Mouse (Mus musculus): ENCODE measurements around the gene Lamtor2. TPM values are rescaled to one million over a fixed set of nuclear protein-coding genes. Genes with fewer than 3 reads are reported as not detected.

Gene Lamtor2
- polyA plus RNA-seq, 1 experiment from 2014 or later, result 104 TPM

GRCm38 (mm10) chr3:88567892-88568291, 15.0 kb upstream of the Lamtor2 start:
- H3K4me3 ChIP-seq (replicated peaks), result no peak overlapping the region
- no peak overlapping the region for H3K9ac ChIP-seq
- 78% methylated on average over 6 of the region's 6 CpGs for WGBS (ENCODE audit: insufficient replicate concordance)
- no peak for ATAC-seq (ENCODE audit: insufficient read depth)
- no peak overlapping the region for H3K4me2 ChIP-seq
- no peaks in the 10 kb centered on the region for H3K27me3 ChIP-seq
- peaks cover 24% of the 10 kb centered on the region for H3K4me1 ChIP-seq (replicated peaks)
- no peaks in the 10 kb centered on the region for H3K9me3 ChIP-seq (replicated peaks)
- peaks cover 69% of the 10 kb centered on the region for H3K36me3 ChIP-seq (replicated peaks)
- H3K27ac ChIP-seq (replicated peaks), result peak overlapping the region; percentile 67

GRCm38 (mm10) chr3:88566536-88567061, 13.7 kb upstream of the Lamtor2 start:
- ATAC-seq (ENCODE audit: insufficient read depth), result no peak
- H3K27ac ChIP-seq (replicated peaks), result peak overlapping the region; percentile 65
- no peak overlapping the region for H3K9ac ChIP-seq
- no peak overlapping the region for H3K4me3 ChIP-seq (replicated peaks)
- H3K9me3 ChIP-seq (replicated peaks), result no peaks in the 10 kb centered on the region
- no peaks in the 10 kb centered on the region for H3K27me3 ChIP-seq
- H3K36me3 ChIP-seq (replicated peaks), result peaks cover 82% of the 10 kb centered on the region
- WGBS (ENCODE audit: insufficient replicate concordance), result 67% methylated on average over 4 of the region's 4 CpGs
- no peak overlapping the region for H3K4me2 ChIP-seq
- peaks cover 24% of the 10 kb centered on the region for H3K4me1 ChIP-seq (replicated peaks)

GRCm38 (mm10) chr3:88566116-88566515, 13.2 kb upstream of the Lamtor2 start:
- Histone ChIP-seq H3K36me3 (replicated peaks) (peaks cover 87% of the 10 kb centered on the region), H3K27ac (replicated peaks) (peak overlapping the region; percentile 65), H3K4me1 (replicated peaks) (peaks cover 24% of the 10 kb centered on the region), H3K9me3 (replicated peaks) (no peaks in the 10 kb centered on the region), H3K27me3 (no peaks in the 10 kb centered on the region), H3K4me3 (replicated peaks) (no peak overlapping the region), H3K4me2 (no peak overlapping the region), H3K9ac (no peak overlapping the region)
- no peak for ATAC-seq (ENCODE audit: insufficient read depth)
- WGBS (ENCODE audit: insufficient replicate concordance), result 79% methylated on average over 3 of the region's 3 CpGs

GRCm38 (mm10) chr3:88563966-88564365, 11.1 kb upstream of the Lamtor2 start:
- WGBS (ENCODE audit: insufficient replicate concordance), result 81% methylated on average over 7 of the region's 7 CpGs
- Histone ChIP-seq H3K27ac (replicated peaks) (no peak overlapping the region), H3K4me2 (no peak overlapping the region), H3K4me3 (replicated peaks) (no peak overlapping the region), H3K36me3 (replicated peaks) (peaks cover 97% of the 10 kb centered on the region), H3K27me3 (no peaks in the 10 kb centered on the region), H3K9ac (no peak overlapping the region), H3K9me3 (replicated peaks) (no peaks in the 10 kb centered on the region), H3K4me1 (replicated peaks) (peaks cover 18% of the 10 kb centered on the region)
- ATAC-seq (ENCODE audit: insufficient read depth), result no peak

- ATAC-seq (ENCODE audit: insufficient read depth), result no peak
- H3K4me3 ChIP-seq (replicated peaks), result no peak overlapping the region
- H3K9ac ChIP-seq, result no peak overlapping the region
- peaks cover 94% of the 10 kb centered on the region for H3K36me3 ChIP-seq (replicated peaks)
- H3K27ac ChIP-seq (replicated peaks), result no peak overlapping the region
- peaks cover 15% of the 10 kb centered on the region for H3K4me1 ChIP-seq (replicated peaks)
- H3K4me2 ChIP-seq, result no peak overlapping the region
- no peaks in the 10 kb centered on the region for H3K27me3 ChIP-seq
- H3K9me3 ChIP-seq (replicated peaks), result no peaks in the 10 kb centered on the region
- 70% methylated on average over 4 of the region's 4 CpGs for WGBS (ENCODE audit: insufficient replicate concordance)
These were observed 10.6 kb upstream of the Lamtor2 start for GRCm38 (mm10) chr3:88563442-88563841.

GRCm38 (mm10) chr3:88561989-88562388, 9.1 kb upstream of the Lamtor2 start:
- Histone ChIP-seq H3K27me3 (no peaks in the 10 kb centered on the region), H3K27ac (replicated peaks) (no peak overlapping the region), H3K4me2 (no peak overlapping the region), H3K36me3 (replicated peaks) (peaks cover 95% of the 10 kb centered on the region), H3K9me3 (replicated peaks) (no peaks in the 10 kb centered on the region), H3K4me1 (replicated peaks) (0 out of 2 replicates have a peak, but pooled peaks cover 4% of the 10 kb centered on the region), H3K9ac (no peak overlapping the region), H3K4me3 (replicated peaks) (no peak overlapping the region)
- ATAC-seq (ENCODE audit: insufficient read depth), result no peak
- WGBS (ENCODE audit: insufficient replicate concordance), result 71% methylated on average over 4 of the region's 4 CpGs

- Histone ChIP-seq H3K27ac (replicated peaks) (no peak overlapping the region), H3K36me3 (replicated peaks) (peaks cover 91% of the 10 kb centered on the region), H3K9me3 (replicated peaks) (no peaks in the 10 kb centered on the region), H3K27me3 (no peaks in the 10 kb centered on the region), H3K9ac (no peak overlapping the region), H3K4me2 (no peak overlapping the region), H3K4me3 (replicated peaks) (no peak overlapping the region), H3K4me1 (replicated peaks) (peaks cover 12% of the 10 kb centered on the region)
- WGBS (ENCODE audit: insufficient replicate concordance), result 82% methylated on average over 9 of the region's 9 CpGs
- ATAC-seq (ENCODE audit: insufficient read depth), result no peak
These were observed 6.7 kb upstream of the Lamtor2 start for GRCm38 (mm10) chr3:88559596-88559995.

- no peak overlapping the region for H3K27ac ChIP-seq (replicated peaks)
- no peak for ATAC-seq (ENCODE audit: insufficient read depth)
- peaks cover 61% of the 10 kb centered on the region for H3K36me3 ChIP-seq (replicated peaks)
- no peaks in the 10 kb centered on the region for H3K27me3 ChIP-seq
- whole genome bisulfite sequencing (ENCODE audit: insufficient replicate concordance), result 85% methylated on average over 8 of the region's 8 CpGs
- peaks cover 35% of the 10 kb centered on the region for H3K4me1 ChIP-seq (replicated peaks)
- no peak overlapping the region for H3K4me3 ChIP-seq (replicated peaks)
- no peak overlapping the region for H3K9ac ChIP-seq
- no peaks in the 10 kb centered on the region for H3K9me3 ChIP-seq (replicated peaks)
- no peak overlapping the region for H3K4me2 ChIP-seq
These were observed 3.7 kb upstream of the Lamtor2 start for GRCm38 (mm10) chr3:88556616-88557015.

GRCm38 (mm10) chr3:88555731-88556130, 2.9 kb upstream of the Lamtor2 start:
- ATAC-seq (ENCODE audit: insufficient read depth), result no peak
- 89% methylated on average over 6 of the region's 6 CpGs for WGBS (ENCODE audit: insufficient replicate concordance)
- Histone ChIP-seq H3K4me1 (replicated peaks) (peaks cover 44% of the 10 kb centered on the region), H3K4me3 (replicated peaks) (no peak overlapping the region), H3K4me2 (peak overlapping the region; percentile 99; the same call in 1 of the 2 replicates), H3K9ac (no peak overlapping the region), H3K36me3 (replicated peaks) (peaks cover 52% of the 10 kb centered on the region), H3K27ac (replicated peaks) (no peak overlapping the region), H3K9me3 (replicated peaks) (no peaks in the 10 kb centered on the region), H3K27me3 (no peaks in the 10 kb centered on the region)

- no peak overlapping the region for H3K4me3 ChIP-seq (replicated peaks)
- H3K9me3 ChIP-seq (replicated peaks), result no peaks in the 10 kb centered on the region
- H3K27ac ChIP-seq (replicated peaks), result no peak overlapping the region
- H3K36me3 ChIP-seq (replicated peaks), result peaks cover 47% of the 10 kb centered on the region
- H3K4me2 ChIP-seq, result peak overlapping the region; percentile 99
- H3K27me3 ChIP-seq, result no peaks in the 10 kb centered on the region
- H3K4me1 ChIP-seq (replicated peaks), result peaks cover 50% of the 10 kb centered on the region
- ATAC-seq (ENCODE audit: insufficient read depth), result no peak
- no peak overlapping the region for H3K9ac ChIP-seq
- WGBS (ENCODE audit: insufficient replicate concordance), result 86% methylated on average over 5 of the region's 5 CpGs
These were observed 2.3 kb upstream of the Lamtor2 start for GRCm38 (mm10) chr3:88555069-88555605.

- H3K27ac ChIP-seq (replicated peaks), result peak overlapping the region; percentile 92
- H3K4me3 ChIP-seq (replicated peaks), result peak overlapping the region; percentile 80
- ATAC-seq (ENCODE audit: insufficient read depth), result peak; percentile 7
- H3K4me1 ChIP-seq (replicated peaks), result peaks cover 56% of the 10 kb centered on the region
- WGBS (ENCODE audit: insufficient replicate concordance), result under 1% methylated on average over 39 of the region's 41 CpGs
- H3K9me3 ChIP-seq (replicated peaks), result no peaks in the 10 kb centered on the region
- peak overlapping the region; percentile 90 for H3K9ac ChIP-seq
- peaks cover 36% of the 10 kb centered on the region for H3K36me3 ChIP-seq (replicated peaks)
- H3K4me2 ChIP-seq, result peak overlapping the region; percentile 99
- no peaks in the 10 kb centered on the region for H3K27me3 ChIP-seq
These were observed 1.2 kb upstream of the Lamtor2 start for GRCm38 (mm10) chr3:88553880-88554586.

All from liver, embryonic 15.5 days (tissue).